Mouse (Mus musculus) limb, embryonic 14.5 days (tissue): ENCODE results near the gene Txn2. TPM values are rescaled to one million over a fixed set of nuclear protein-coding genes. Genes with fewer than 3 reads are reported as not detected.

ENCODE experiments used
- ATAC-seq: fragments of 200-750 bp; cut with Nextera tagmentation; 2 replicates; pipeline ENCODE4 v1.8.0; 2017; ENCODE audit warnings: low read depth, moderate number of reproducible peaks, moderate TSS enrichment; ENCODE audit not compliant: low FRiP score
- DNase-seq: peaks from one replicate; pipeline ENCODE4 v3.0.0-alpha.2; 2015; ENCODE audit warnings: low spot score
- H3K27ac ChIP-seq: fragments of 300-500 bp; sonication (generic); replicated peaks from 2 replicates; pipeline ENCODE4 v1.5.1; 2014; ENCODE audit warnings: low read depth, mild to moderate bottlenecking, low read length, moderate library complexity, mixed read lengths
- H3K27me3 ChIP-seq: fragments of 300-500 bp; sonication (generic); 2 replicates; pipeline ENCODE4 v1.6.1; 2014; ENCODE audit warnings: low read length, mixed read lengths; ENCODE audit not compliant: control insufficient read depth, insufficient read depth
- H3K36me3 ChIP-seq: fragments of 300-500 bp; sonication (generic); 2 replicates; pipeline ENCODE4 v1.6.1; 2014; ENCODE audit warnings: mild to moderate bottlenecking, low read length, moderate library complexity, mixed read lengths; ENCODE audit not compliant: control insufficient read depth, insufficient read depth
- H3K4me1 ChIP-seq: fragments of 300-500 bp; sonication (generic); 2 replicates; pipeline ENCODE4 v1.6.1; 2014; ENCODE audit warnings: antibody characterized with exemption, low read length, mixed read lengths; ENCODE audit not compliant: control insufficient read depth, insufficient read depth
- H3K4me2 ChIP-seq: fragments of 300-500 bp; sonication (generic); replicated peaks from 2 replicates; pipeline ENCODE4 v1.6.1; 2014; ENCODE audit warnings: low read depth, mild to moderate bottlenecking, low read length, moderate library complexity; ENCODE audit not compliant: severe bottlenecking
- H3K4me3 ChIP-seq: fragments of 300-500 bp; sonication (generic); replicated peaks from 2 replicates; pipeline ENCODE4 v1.5.1; 2014; ENCODE audit warnings: low read length
- H3K9ac ChIP-seq: fragments of 300-500 bp; sonication (generic); 2 replicates; pipeline ENCODE4 v1.6.1; 2014; ENCODE audit warnings: mild to moderate bottlenecking, low read depth, low read length, moderate library complexity; ENCODE audit not compliant: severe bottlenecking
- H3K9me3 ChIP-seq: fragments of 300-500 bp; sonication (generic); 2 replicates; pipeline ENCODE4 v1.6.1; 2016; ENCODE audit warnings: low read length; ENCODE audit not compliant: control insufficient read depth
- POLR2A ChIP-seq: fragments of 200-500 bp; IDR thresholded peaks from 2 replicates; pipeline ENCODE4 v1.8.0; 2012; ENCODE audit warnings: inconsistent platforms, mild to moderate bottlenecking, moderate library complexity, borderline replicate concordance; ENCODE audit not compliant: insufficient read depth, insufficient read length; ENCODE audit errors: extremely low read depth
- WGBS: fragments of 180-500 bp; shearing (Covaris S2); extraction: QIAGEN DNeasy Blood & Tissue Kit; methylation state at CpG from one replicate; pipeline ENCODE4 v1.1.7; 2014; 5-methylcytosine and 5-hydroxymethylcytosine counted together
- polyA plus RNA-seq, 2 experiments: library from polyadenylated mRNA; depleted of rRNA in 1 of 2; stranded (reverse) in 1 of 2; unstranded in 1 of 2; fragments of >200 nt; fragmentation: Nextera tagmentation in 1 of 2; extraction: Ambion mirVana in 1 of 2; gene quantifications; 2 replicates each; pipeline versions ENCODE4 v1.2.1 to v1.2.3; 2012 to 2014

Txn2 gene
- polyA plus RNA-seq, 2 experiments, result 183 to 266 TPM

DNA sequence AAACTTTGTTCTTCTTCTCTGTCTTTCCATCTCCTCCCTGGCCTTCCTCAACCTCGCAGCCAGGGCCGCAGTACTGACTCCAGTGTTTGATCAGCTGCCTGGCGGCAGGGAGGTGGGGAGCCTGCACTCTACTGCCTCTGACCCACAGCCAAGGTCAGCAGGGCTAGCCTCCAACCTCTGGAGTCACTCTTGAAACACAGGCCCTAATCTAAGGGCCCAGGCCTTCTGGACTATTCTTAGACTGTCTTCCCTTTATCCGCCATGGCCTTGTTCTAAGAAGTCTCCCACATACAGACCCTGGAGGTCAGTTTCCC is 45.2 kb downstream of the Txn2 start:
- 0 out of 2 replicates have a peak overlapping the region, but pooled peaks have one; percentile 36 for H3K9ac ChIP-seq
- WGBS, result 60% methylated on average over 4 of the region's 4 CpGs

DNA sequence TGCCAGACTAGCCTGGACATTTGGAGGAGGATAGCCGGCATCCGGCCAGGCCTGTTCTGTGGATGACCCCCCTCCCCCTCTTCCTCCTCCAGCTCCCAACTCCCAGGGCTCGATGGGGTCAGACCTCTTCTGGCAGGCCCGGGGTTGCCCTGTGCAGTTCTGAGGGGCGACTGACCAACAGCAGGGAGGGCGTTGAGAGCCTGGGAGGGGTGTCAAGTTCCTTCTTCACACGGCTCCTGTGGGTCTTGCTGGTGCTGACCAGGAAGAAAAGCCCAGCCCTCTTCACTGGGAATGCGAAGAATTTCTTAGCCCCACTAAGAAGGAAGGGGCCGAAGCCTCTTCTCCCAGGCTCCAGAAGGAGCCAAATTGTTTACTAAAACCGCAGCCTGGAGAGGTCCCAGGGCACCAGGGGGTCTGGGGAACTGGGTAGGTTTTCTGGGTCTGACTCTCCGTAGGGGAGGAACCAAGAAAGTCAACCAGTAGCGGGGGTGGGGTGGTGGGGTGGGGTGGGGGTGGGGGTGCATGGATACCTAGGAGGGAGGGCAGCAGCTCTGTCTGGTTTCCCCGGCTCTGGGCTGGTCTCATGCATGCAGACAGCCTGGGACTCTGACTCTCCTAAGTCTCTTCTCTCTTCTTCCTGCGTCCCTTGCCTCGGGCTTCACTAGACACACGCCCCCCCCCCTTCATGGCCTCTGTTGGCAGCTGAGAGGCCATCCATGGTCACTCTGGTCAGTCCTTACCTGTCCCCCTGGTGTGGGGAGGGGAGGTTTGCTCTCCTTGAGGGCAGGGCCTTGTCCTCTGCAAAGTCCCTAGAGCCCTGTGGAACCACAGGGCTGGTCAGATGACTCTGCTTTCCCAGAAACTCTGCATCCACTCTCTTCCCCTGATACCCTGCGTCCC is 45.8 kb downstream of the Txn2 start:
- no peaks in the 10 kb centered on the region for H3K27me3 ChIP-seq
- ATAC-seq (peak; percentile 57), DNase-seq (peak; percentile 38)
- no peak overlapping the region for H3K4me3 ChIP-seq
- peak overlapping the region; percentile 36 for H3K9ac ChIP-seq
- TF ChIP-seq POLR2A, result no peak
- no peaks in the 10 kb centered on the region for H3K9me3 ChIP-seq
- 13% methylated on average over 13 of the region's 17 CpGs for WGBS
- H3K27ac ChIP-seq, result peak overlapping the region; percentile 58; the same call in 1 of the 2 replicates
- peak overlapping the region; percentile 13; the same call in 1 of the 2 replicates for H3K4me2 ChIP-seq
- H3K36me3 ChIP-seq, result no peaks in the 10 kb centered on the region
- H3K4me1 ChIP-seq, result peaks cover 13% of the 10 kb centered on the region

More for the DNA sequence above, 45.2 kb downstream of the Txn2 start:
- Histone ChIP-seq H3K4me2 (no peak overlapping the region), H3K9me3 (no peaks in the 10 kb centered on the region), H3K4me1 (peaks cover 13% of the 10 kb centered on the region), H3K4me3 (no peak overlapping the region), H3K27ac (peak overlapping the region; percentile 58; the same call in 1 of the 2 replicates), H3K36me3 (no peaks in the 10 kb centered on the region), H3K27me3 (no peaks in the 10 kb centered on the region)
- ATAC-seq (no peak), DNase-seq (no peak)
- TF ChIP-seq POLR2A, result no peak

DNA sequence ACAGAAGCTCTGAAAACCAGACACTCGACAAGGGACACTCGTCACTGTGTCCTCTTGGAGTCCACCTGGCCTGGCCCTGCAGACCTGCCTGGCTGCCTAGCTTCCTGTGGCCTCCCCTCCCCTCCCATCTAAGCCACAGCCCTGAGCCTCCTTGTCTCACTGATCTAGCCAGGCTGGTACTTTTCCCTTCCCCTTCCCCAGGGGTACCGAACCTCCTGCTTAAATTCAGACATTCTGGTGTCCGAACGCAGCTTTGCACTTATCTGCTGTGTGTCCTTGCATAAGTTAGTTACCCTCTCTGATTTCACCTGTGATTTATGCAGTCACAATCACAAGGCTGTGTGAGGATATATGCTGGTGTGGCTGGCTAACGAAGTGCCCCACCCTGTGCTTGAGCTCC is 46.5 kb downstream of the Txn2 start:
- TF ChIP-seq POLR2A, result no peak
- ATAC-seq (0 out of 2 replicates have a peak, but pooled peaks have one; percentile 6), DNase-seq (no peak)
- H3K4me1 ChIP-seq, result peaks cover 13% of the 10 kb centered on the region
- H3K36me3 ChIP-seq, result no peaks in the 10 kb centered on the region
- no peak overlapping the region for H3K4me2 ChIP-seq
- 58% methylated on average over 6 of the region's 6 CpGs for WGBS
- H3K27me3 ChIP-seq, result no peaks in the 10 kb centered on the region
- no peak overlapping the region for H3K27ac ChIP-seq
- no peaks in the 10 kb centered on the region for H3K9me3 ChIP-seq
- no peak overlapping the region for H3K4me3 ChIP-seq
- no peak overlapping the region for H3K9ac ChIP-seq

DNA sequence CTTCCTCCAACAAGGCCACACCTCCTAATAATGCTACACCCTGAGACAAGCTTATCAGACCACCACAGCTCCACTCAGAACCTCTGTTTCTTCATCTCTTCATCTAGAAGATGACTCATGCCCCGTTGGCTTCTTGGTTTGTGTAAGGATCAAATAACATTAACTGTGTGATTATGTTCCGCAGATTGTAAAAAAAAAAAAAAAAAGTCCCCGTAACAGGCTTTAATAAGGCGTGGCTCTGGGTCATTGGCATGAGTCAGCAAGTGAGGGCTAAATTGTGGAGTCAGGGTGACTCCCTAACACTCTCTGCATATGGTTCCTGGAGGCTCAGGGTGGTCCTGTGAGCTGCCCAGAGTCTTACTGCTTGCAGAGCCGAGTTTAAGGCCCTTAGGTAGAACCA is 47.1 kb downstream of the Txn2 start:
- Histone ChIP-seq H3K4me1 (peaks cover 13% of the 10 kb centered on the region), H3K9ac (no peak overlapping the region), H3K4me3 (no peak overlapping the region), H3K4me2 (no peak overlapping the region), H3K27me3 (no peaks in the 10 kb centered on the region), H3K36me3 (no peaks in the 10 kb centered on the region), H3K9me3 (no peaks in the 10 kb centered on the region), H3K27ac (no peak overlapping the region)
- no peak for TF ChIP-seq POLR2A
- WGBS, result 22% methylated on average over 5 of the region's 5 CpGs
- no peak for DNase-seq
- ATAC-seq, result no peak

DNA sequence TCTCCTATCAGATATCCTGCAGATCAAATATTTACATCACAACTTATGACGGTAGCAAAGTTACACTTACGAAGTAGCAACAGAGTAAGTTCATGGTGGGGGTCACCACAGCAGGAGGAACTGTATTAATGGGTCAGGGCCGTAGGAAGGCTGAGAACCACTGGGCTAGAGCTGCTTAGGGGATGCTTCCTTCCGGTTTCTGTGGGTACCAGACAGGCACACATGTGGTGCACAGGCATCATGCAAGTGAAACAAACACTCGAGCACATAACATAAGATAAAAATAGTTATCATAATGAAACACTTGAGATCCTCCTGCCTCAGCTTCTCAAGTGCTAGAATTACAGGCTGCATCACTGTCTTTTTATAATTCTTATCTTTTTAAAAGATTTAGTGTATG is 48.1 kb downstream of the Txn2 start:
- no peak for DNase-seq
- Histone ChIP-seq H3K4me1 (peaks cover 13% of the 10 kb centered on the region), H3K4me2 (no peak overlapping the region), H3K9me3 (no peaks in the 10 kb centered on the region), H3K4me3 (no peak overlapping the region), H3K9ac (no peak overlapping the region), H3K27ac (no peak overlapping the region), H3K27me3 (no peaks in the 10 kb centered on the region), H3K36me3 (no peaks in the 10 kb centered on the region)
- TF ChIP-seq POLR2A, result no peak
- ATAC-seq, result no peak
- WGBS, result 85% methylated on average over 5 of the region's 5 CpGs
